Mouse (Mus musculus) G1E (cell line): Measurements from ENCODE around the gene Rtkn. TPM values are rescaled to one million over a fixed set of nuclear protein-coding genes. Genes with fewer than 3 reads are reported as not detected.

Experiments
- ATAC-seq: 2 replicates; pipeline ENCODE4 v1.8.0; 2016; ENCODE audit warnings: mild to moderate bottlenecking; ENCODE audit not compliant: insufficient number of reproducible peaks, poor library complexity, low FRiP score, severe bottlenecking; ENCODE audit errors: extremely low read depth
- DNase-seq: peaks from one replicate; pipeline ENCODE4 v3.0.0; 2012; ENCODE audit warnings: low spot score
- H3K27me3 ChIP-seq: 2 replicates; pipeline ENCODE4 v1.6.1; 2012; ENCODE audit warnings: mild to moderate bottlenecking, low read length, inconsistent platforms; ENCODE audit not compliant: insufficient read depth
- H3K36me3 ChIP-seq: replicated peaks from 2 replicates; pipeline ENCODE3; 2012; ENCODE audit warnings: mild to moderate bottlenecking, inconsistent platforms
- H3K4me1 ChIP-seq: 2 replicates; pipeline ENCODE4 v1.6.1; 2012; ENCODE audit warnings: low read depth, low read length, inconsistent platforms, mixed read lengths; ENCODE audit not compliant: insufficient read depth
- H3K4me3 ChIP-seq: 2 replicates; pipeline ENCODE4 v1.5.1; 2012; ENCODE audit warnings: low read depth, mild to moderate bottlenecking, inconsistent platforms, low read length, moderate library complexity, mixed read lengths
- H3K9me3 ChIP-seq: replicated peaks from 2 replicates; pipeline ENCODE4 v1.6.1; 2012; ENCODE audit warnings: inconsistent platforms
- CTCF ChIP-seq: IDR thresholded peaks from 2 replicates; pipeline ENCODE4 v1.5.1; 2012; ENCODE audit warnings: low read depth, low read length, inconsistent platforms, mixed read lengths
- GATA1 ChIP-seq: IDR thresholded peaks from 2 replicates; pipeline ENCODE4 v1.6.1; 2012; ENCODE audit warnings: borderline replicate concordance, low read length, inconsistent platforms, mixed read lengths
- GATA2 ChIP-seq: IDR thresholded peaks from 2 replicates; pipeline ENCODE4 v1.6.1; 2012; ENCODE audit warnings: low read depth, low read length, inconsistent platforms, borderline replicate concordance
- POLR2AphosphoS5 ChIP-seq: IDR thresholded peaks from 2 replicates; pipeline ENCODE4 v1.6.1; 2012; ENCODE audit warnings: low read depth, low read length, inconsistent platforms; ENCODE audit not compliant: insufficient replicate concordance
- TAL1 ChIP-seq: conservative IDR thresholded peaks from 2 replicates; pipeline ENCODE4 v1.6.1; 2012; ENCODE audit warnings: low read depth, low read length, inconsistent platforms, mixed read lengths
- polyA plus RNA-seq: library from polyadenylated mRNA; stranded (reverse); fragments of >175 nt; gene quantifications from 2 replicates; pipeline ENCODE4 v1.2.3, GENCODE M21; 2012
- total RNA-seq, 2 experiments: library from RNA; stranded (forward) in 1 of 2; stranded (reverse) in 1 of 2; fragments of 200-1000 nt in 1 of 2; fragments of >200 nt in 1 of 2; fragmentation: Nextera tagmentation in 1 of 2; gene quantifications; 2 replicates each; pipeline ENCODE4 v1.2.3; 2014 to 2017

The Rtkn gene
- total and polyA plus RNA-seq, 3 experiments, result 4.0 to 34.2 (median 7.6) TPM

- ATAC-seq, result no peak
- TF ChIP-seq GATA2 (no peak), CTCF (no peak), POLR2AphosphoS5 (no peak)
- DNase-seq, result no peak
Measured at GRCm38 (mm10) chr6:83145209-83145608, 9.9 kb downstream of the Rtkn start.

GRCm38 (mm10) chr6:83145805-83146204, 10.5 kb downstream of the Rtkn start:
- TF ChIP-seq TAL1, result no peak
- no peak for TF ChIP-seq GATA1
- no peak for TF ChIP-seq CTCF
- no peak for TF ChIP-seq GATA2
- no peak for TF ChIP-seq POLR2AphosphoS5
- H3K4me1 ChIP-seq, result peaks cover 21% of the 10 kb centered on the region
- ATAC-seq, result no peak
- DNase-seq, result no peak
- H3K4me3 ChIP-seq, result no peak overlapping the region
- no peaks in the 10 kb centered on the region for H3K9me3 ChIP-seq
- H3K36me3 ChIP-seq, result peaks cover 11% of the 10 kb centered on the region
- H3K27me3 ChIP-seq, result peaks cover 38% of the 10 kb centered on the region

More at GRCm38 (mm10) chr6:83145209-83145608, 9.9 kb downstream of the Rtkn start:
- Histone ChIP-seq H3K4me1 (peaks cover 19% of the 10 kb centered on the region), H3K9me3 (no peaks in the 10 kb centered on the region), H3K27me3 (peaks cover 33% of the 10 kb centered on the region), H3K36me3 (peaks cover 11% of the 10 kb centered on the region), H3K4me3 (no peak overlapping the region)

- no peak for DNase-seq
Measured at GRCm38 (mm10) chr6:83147280-83147679, 12.0 kb downstream of the Rtkn start.

GRCm38 (mm10) chr6:83151721-83152120, 16.5 kb downstream of the Rtkn start:
- ATAC-seq, result no peak

More at GRCm38 (mm10) chr6:83147280-83147679, 12.0 kb downstream of the Rtkn start:
- Histone ChIP-seq H3K36me3 (peaks cover 11% of the 10 kb centered on the region), H3K9me3 (no peaks in the 10 kb centered on the region), H3K4me3 (no peak overlapping the region), H3K4me1 (peaks cover 27% of the 10 kb centered on the region), H3K27me3 (peaks cover 49% of the 10 kb centered on the region)
- no peak for ATAC-seq
- TF ChIP-seq TAL1 (no peak), GATA1 (no peak), GATA2 (no peak), CTCF (no peak), POLR2AphosphoS5 (no peak)

GRCm38 (mm10) chr6:83153038-83153437, 17.8 kb downstream of the Rtkn start:
- peaks cover 70% of the 10 kb centered on the region for H3K27me3 ChIP-seq
- ATAC-seq (no peak), DNase-seq (no peak)
- no peak for TF ChIP-seq GATA2
- no peak for TF ChIP-seq CTCF
- no peak for TF ChIP-seq TAL1
- no peak for TF ChIP-seq GATA1
- TF ChIP-seq POLR2AphosphoS5, result no peak
- H3K9me3 ChIP-seq, result no peaks in the 10 kb centered on the region
- peaks cover 2% of the 10 kb centered on the region for H3K36me3 ChIP-seq
- peaks cover 26% of the 10 kb centered on the region for H3K4me1 ChIP-seq
- no peak overlapping the region for H3K4me3 ChIP-seq

More at GRCm38 (mm10) chr6:83151721-83152120, 16.5 kb downstream of the Rtkn start:
- Histone ChIP-seq H3K4me1 (peaks cover 33% of the 10 kb centered on the region), H3K9me3 (no peaks in the 10 kb centered on the region), H3K36me3 (peaks cover 11% of the 10 kb centered on the region), H3K4me3 (no peak overlapping the region), H3K27me3 (peaks cover 79% of the 10 kb centered on the region)
- DNase-seq, result no peak
- TF ChIP-seq GATA1 (no peak), TAL1 (no peak), CTCF (no peak), GATA2 (no peak), POLR2AphosphoS5 (no peak)

- Histone ChIP-seq H3K27me3 (peaks cover 68% of the 10 kb centered on the region), H3K36me3 (no peaks in the 10 kb centered on the region), H3K9me3 (no peaks in the 10 kb centered on the region), H3K4me1 (peaks cover 26% of the 10 kb centered on the region), H3K4me3 (no peak overlapping the region)
- ATAC-seq, result no peak
- TF ChIP-seq CTCF (no peak), GATA1 (no peak), GATA2 (no peak), TAL1 (no peak), POLR2AphosphoS5 (no peak)
- DNase-seq, result no peak
Measured at GRCm38 (mm10) chr6:83153485-83153884, 18.2 kb downstream of the Rtkn start.
